Mouse (Mus musculus) embryo, embryonic 9.5 days (tissue): ENCODE data around the gene Zfp451.
A peak's percentile ranks its signal among the peaks of the same experiment; 100 is the strongest.
"Not testable (repeated sequence)": the region's sequence is repeated elsewhere in the genome, so short reads cannot be mapped to it uniquely, and the experiment has no call there.

Source experiments
- DNase-seq: peaks from one replicate; pipeline ENCODE4 v3.0.0-alpha.2; 2017; ENCODE audit errors: extremely low spot score

Zfp451 gene

DNA sequence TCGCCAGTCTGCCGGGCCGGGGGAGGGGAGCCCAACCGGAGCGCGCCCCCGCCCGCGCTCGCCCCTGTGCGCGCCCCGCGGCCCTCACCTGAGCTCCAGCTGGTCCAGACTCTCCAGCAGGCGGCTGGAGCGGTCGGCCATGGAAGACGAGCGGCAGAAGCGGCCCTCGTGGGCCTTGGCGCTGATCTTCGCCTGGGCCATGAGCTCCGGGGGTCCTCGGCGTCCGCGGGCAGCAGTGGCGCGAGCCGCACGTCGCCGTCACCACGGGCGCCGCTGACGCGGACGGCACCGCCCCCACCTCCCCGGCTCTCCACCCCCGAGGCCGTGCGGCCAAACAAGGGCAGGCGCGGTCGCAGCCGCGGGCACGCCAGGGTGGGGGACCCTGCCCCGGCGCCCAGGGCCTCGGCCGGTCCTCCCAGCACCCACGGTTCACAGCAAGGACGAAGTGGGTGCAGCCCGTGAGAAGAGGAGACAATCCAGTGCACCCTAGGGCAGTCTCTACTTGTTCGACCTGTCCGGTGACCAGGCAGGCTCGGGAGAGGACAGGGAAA is 56.8 kb downstream of the Zfp451 start, which contains the start of gene Bag2:
Bag2 (minus strand) TSS at position 305 of the 551 bp plus-strand sequence.
- DNase-seq = peak; percentile 81

DNA sequence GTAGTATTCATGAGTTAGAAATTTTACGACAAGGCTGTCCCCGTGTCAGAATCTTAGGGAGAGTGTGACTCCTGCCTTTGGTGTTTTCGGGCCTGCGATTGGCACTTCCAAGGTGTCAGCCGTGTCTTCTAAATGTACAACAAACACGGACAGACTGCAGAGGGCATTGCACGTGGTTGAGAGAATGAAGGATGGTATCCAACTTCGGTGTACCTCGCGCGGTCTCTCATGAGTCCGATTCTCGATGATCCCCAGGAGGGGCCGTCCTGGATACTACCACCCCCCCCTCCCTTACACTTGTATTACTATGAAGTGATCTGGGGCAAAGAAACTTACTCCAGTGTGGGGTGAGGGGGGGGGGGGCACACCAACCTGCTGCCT is 57.4 kb downstream of the Zfp451 start:
- DNase-seq = no peak

DNA sequence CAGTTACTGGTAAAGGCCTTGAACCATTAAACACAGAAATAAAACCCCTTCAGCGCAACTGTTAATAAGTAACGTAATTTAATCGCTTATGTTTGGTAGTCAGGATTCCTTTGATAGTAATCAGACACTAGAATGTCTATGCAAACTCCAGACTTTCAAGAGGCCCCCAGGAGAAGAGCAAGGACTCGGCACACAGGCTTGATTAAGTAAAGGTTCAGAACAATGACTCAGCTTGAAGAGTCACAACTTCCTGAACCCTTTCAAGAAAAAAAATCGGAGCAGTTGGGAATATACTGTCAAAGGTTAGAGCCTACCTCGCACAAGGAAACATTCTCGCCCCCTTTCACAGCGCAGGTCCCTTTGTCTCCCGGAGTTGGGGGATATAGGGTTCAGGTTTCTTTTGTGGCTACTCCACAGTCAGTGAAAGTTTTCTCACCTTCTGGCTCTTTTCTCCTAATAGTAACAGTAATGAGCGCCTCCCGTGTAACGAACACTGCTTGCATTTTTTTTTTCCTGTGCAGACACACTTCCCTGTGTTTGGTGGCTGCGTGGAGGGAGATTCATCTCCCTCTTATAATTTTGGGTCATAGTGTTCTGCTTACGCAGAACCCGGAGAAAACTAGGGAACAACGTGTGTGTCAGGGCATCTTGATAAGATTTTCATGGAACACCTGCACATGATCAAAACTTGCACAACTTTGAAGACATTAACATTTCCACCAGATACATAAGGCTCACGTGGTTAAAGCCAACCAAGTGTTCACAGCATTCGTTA is 58.0 kb downstream of the Zfp451 start:
- peak; percentile 23 for DNase-seq

DNA sequence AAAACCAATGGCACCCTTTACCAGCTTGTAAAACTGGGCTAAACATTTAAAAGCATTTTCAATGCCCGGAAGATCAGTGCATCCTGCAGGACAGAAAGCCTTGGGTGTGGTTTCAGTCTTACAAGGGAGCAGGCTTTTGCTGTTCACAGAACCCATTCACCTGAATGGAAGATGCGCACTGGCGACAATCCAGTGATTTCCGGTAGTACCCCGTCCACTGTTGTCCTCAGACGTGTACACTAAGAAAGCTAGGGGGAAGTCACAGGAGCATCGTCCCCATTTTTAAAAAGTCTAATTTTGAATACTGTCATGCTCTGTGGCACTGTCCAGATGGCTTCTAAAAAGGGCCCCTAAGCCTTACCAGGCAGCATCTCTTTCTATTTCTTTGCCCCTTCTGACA is 58.6 kb downstream of the Zfp451 start:
- DNase-seq = no peak

DNA sequence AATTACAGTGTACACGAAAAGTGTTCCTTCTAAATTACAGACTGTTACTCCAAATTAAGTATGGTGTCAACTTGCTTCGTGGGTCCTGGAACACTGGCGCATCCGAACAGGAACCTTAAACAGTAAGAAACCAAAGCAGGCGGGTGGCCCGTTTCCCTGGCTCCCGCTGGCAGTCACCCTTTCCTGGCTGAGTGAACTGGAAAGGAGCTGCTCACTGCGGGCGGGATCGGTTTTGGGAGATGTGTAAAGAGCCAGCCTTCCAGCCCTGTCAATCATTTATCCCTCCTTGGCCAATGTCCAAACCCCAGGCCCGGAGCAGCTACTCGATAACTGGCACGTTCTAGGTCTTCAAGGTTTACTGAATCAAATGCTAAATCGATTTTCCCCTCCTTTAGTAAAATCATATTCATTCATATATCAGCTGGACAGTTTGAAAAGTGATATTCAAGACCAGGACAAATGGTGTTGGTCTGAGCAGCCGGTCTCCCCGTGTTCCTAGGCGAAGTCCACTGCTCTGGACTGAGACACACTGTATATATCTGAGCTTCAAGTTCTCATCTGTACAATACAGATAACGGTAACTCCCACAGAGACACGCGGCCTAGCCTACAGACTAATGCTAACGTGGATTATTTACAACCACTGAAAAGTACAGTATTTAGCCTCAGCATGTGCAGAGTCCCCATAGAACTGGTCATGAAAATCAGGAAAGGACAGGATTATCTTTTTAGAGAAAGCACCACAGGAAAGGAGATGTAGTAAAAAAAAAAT is 59.2 kb downstream of the Zfp451 start:
- no peak for DNase-seq

DNA sequence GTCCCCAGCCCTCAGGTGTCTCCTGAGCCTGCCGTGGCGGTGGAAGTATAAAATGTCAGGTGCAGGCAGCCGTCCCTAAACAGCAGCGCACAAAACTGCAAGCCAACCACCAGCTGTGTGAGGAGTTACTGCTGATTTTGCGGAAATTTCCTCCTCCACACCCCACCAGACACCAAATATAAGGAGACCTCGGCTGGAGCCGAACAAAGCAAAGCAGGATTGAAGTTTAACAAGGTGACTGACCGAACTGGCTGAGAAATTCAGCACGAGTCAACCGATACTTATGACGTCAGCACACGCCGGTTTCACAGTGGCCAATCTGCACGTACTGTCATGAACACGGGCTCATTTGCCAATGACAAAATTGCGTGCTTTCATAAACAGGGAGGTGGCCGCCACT is 60.3 kb downstream of the Zfp451 start:
- DNase-seq = no peak

DNA sequence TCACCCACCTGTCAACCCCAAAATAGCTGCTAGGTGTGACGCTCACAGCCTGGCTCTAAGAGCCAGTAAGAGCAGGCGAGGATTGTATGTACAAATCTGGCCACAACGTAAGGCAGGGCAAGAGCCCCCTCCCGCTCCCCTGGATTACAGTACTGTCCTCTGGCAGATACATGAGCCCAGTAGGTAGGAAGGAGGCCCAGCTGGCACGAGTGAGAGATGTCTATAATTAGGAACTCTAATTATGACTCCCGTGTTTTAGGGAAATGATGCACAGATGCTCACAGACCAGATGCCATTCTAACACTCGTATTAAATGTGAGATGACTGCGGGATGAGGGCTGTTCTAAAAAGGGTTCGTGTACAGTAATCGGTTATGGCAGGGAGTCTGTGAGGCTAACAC is 63.1 kb downstream of the Zfp451 start:
- no peak for DNase-seq

DNA sequence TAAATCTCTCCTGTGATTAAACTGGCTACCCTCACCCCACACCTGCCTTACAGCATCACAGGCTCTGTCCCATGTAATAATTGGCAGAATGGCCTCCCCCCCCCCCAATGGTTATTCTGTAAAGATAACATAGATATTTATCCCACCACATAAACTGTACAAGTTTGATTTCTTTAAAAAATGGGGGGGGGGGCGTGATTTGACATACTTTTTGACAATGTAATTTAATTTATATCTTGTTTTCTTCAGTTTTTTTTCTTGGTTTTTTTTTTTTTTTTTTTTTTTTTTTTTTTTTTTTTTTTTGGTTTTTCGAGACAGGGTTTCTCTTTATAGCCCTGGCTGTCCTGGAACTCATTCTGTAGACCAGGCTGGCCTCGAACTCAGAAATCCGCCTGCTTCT is 64.7 kb downstream of the Zfp451 start:
- not testable (repeated sequence) for DNase-seq

DNA sequence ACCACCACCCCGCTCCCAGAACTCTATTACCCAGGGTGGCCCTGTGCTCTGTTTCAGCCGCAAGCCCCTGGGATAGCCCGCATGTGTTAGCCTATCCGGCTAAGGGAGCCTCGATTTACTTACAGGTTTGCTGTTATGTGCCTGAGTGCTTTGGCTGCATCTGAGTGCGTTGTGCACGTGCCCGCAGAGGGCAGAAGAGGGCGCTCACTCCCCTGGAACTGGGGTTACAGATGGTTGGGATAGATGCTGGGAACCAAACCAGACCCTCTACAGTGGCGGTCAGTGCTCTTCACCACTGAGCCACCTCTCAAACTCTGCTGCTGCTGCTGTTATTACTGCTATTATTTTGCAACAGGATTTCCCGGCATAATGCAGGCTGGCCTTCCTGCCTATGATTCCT is 65.3 kb downstream of the Zfp451 start:
- DNase-seq = no peak

DNA sequence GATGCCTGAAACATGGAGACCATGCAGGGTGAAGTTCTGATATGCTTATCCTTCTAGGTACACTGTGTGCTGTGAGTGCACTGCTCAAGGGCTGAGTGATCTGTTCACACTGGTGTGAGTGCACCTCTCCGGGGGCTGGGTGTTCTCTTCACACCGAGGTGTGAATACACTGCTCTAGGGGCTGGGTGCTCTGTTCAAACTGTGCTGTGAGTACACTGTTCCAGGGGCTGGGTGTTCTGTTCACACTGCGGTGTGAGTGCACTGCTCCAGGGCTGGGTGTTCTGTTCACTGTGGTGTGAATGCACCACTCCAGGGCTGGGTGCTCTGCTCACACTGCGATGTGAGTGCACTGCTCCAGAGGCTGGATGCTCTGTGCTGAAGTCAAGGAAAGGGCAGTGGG is 68.5 kb downstream of the Zfp451 start:
- no peak for DNase-seq

DNA sequence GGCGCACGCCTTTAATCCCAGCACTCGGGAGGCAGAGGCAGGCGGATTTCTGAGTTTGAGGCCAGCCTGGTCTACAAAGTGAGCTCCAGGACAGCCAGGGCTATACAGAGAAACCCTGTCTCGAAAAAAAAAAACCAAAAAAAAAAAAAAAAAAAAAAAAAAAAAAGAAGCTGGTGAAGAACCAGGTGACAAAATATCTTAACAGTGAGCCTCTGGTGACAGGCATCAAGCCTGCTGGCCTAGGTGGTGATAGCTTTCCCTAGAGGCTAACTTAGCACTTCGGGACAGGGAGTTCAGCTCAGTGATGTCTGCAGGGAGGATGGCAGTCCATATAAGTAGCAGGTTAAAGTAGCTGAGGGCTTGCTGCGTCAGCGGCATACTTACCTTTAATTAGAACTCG is 69.6 kb downstream of the Zfp451 start:
- DNase-seq = not testable (repeated sequence)

DNA sequence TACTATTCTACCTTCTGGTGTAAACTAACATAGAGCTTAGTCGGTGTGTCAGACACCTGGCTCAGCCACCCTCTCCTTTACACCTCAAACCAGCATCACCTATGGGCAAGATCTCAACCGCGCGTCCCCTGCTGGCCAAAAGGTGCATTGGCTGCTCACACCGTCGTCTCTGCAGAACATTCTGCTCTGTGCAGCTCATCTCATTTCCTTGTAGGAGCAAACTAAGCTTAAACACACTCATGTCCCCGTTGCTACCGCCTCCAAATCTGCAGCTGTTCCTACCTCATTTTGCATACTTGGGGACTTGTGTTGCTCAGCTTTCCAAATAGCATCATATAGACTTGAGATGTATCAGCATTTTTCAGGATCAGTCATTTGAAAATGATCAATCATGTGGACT is 71.5 kb downstream of the Zfp451 start:
- peak; percentile 44 for DNase-seq

DNA sequence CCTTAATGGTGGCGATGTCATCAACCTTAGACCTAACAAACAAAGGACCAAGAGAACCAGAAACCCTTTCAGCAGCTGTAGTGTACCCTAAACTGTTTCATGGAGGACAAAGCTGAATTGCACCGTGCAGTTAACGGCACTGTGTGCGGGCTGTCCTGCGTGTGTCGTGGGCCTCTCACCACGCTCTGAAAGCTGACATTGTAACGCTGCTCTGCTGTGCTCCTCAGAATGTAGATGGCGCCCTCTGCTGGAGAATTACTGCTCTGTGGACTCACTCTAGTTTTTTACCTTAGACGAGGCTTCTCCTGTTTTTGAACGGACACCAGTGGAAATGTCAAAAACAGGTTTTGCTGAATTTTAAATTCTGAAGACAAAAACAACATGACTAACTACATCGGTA is 75.1 kb downstream of the Zfp451 start:
- peak; percentile 64 for DNase-seq

DNA sequence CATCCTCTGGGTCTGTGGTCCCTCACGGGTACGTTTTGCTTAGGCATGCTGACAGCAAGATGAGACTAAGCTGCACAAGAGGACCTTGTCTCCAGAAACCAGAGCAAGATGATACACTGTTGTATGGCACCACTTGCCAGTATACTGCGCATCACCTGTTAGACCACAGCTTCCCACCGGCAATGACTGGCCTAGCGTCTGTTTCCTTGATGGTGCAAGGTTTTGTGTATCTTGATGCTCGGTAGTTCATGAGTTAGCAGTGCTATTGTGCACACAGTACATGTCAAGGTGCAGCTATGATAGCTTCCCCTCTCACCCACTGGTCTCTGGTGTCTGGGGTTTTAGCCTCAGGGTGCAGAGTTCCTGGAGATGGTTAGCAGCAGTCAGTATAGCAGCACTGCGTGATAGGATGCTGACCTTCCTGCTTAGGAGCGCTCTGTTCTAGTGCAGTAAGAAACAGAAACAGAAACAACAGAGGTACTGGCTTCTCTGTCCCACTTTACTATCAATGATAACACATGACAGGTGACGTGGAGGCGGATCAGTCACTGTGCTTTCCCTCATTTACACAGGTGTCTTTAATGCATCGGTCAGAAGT is 75.6 kb downstream of the Zfp451 start:
- DNase-seq = no peak

DNA sequence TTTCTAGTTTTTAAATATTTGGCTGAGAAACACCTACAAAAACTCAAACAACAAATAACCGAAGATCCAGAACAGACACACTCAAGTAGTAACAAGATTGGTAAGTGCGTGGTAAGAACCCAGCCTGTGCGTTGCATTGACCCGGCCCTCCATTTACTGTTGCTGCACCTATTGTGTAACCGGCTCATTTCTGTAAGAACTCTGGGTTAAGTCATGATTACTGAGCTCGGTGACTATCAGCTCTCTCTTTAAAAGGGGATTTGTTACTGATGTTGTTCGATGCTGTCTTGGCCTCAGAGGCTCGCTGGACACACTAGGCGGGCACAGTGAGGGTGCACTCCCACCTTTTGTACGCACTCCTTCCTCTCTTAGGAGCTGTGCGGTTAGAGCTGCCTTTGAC is 76.1 kb downstream of the Zfp451 start:
- DNase-seq = no peak

DNA sequence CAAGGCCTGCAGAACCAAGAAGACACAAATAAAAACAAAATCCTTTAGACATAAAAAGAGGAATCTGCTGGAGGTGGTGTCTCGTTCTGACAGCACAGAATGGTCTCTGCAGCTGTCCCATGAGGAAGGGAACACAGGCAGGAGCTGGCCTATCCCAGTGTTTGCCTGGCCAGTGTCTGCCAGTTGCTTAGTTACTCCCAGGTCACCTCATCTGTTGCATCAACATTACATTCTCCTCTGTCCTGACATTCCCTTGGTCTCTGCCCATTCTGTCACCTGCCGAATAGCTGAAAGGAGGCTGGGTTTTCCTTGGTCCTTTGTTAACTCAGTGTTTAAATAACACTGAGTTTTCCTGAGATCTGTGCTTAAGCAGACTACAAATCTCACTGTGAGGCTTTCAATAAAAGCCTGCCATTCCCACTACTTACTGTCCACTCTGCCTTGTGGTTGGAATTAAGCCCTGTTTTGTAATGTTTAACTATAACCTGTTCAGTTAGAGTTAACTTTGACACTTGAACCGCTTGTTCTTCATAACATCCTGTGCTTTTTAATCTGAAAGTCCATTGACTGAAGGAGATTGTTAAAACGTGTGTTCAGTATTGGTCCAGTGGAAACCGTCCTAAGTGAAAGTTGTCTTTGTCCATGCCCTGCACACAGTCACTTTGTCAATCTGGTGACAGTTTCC is 80.3 kb downstream of the Zfp451 start:
- DNase-seq = no peak

DNA sequence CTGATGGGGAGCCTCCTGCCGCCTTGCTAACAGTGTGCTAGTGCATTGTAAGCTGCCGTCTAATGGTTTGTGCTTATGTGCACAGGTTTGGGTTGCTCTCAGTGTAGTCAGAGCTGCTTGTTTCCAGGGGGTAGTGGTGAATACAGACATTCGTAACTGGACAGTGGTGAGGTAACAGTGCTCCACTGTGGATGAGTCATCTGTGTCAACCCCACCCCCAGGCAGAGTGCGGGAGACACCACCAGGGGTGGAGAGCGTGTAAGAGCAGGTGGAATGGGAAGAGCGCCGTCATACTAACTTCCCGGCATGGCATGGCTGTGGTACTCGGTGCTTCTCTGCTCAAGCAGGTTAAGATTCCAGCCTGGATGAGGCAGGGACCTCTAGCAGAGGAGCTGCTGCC is 81.4 kb downstream of the Zfp451 start:
- DNase-seq = no peak

DNA sequence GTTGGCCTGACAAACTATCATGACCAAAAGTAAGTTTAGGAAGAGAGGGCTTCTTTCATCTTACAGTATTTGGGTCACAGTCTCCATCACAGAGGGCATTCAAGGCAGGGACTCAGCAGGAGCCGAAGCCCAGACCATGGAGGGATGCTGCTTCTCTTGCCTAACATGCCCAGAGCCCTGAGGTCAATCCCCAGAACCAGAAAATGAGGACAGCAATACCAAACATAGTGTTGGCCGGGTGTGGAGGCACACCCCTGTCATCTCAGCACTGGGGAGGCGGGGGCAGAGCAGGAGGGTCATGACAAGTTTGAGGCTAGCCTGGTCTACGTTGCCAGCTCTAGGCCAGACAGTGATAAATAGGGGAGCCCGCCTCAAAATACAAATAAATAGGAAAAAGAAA is 89.3 kb downstream of the Zfp451 start:
- DNase-seq = no peak

DNA sequence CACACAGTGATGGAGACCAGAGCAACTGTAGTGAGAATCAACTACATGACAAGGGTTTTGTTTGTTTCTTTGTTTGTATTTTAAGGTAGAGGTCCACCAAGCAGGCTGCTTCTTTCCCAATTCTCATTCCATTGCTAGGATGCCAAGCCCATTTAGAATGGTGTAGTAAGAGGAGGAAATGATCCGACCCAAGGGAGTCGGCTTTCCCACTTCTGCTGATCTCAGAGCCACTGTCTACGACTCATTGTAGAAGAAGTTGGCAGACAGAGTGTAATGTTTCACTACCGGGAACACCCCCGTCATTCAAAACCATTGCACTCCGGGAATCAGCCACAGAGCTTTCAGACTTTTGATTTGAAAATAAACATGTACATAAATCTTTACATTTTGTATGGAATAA is 89.9 kb downstream of the Zfp451 start:
- no peak for DNase-seq

DNA sequence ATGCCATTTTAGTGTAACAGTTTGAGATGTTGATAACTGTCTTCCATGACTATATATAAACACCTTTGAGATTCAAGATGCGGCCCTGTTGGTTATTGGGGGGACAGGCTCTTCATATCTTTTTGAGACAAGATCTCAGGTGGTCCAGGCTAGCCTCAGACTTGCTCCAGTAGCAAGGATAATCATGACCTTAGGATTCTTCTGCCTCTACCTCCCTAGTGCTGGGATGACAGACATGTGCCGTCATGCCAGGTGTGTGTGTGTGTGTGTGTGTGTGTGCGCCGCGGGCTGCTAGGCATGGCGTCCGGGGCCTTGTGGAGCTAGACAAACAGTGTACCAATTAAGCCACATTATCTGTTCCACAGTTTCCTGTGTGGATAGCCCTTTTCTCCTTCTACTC is 93.4 kb downstream of the Zfp451 start:
- DNase-seq = no peak

DNA sequence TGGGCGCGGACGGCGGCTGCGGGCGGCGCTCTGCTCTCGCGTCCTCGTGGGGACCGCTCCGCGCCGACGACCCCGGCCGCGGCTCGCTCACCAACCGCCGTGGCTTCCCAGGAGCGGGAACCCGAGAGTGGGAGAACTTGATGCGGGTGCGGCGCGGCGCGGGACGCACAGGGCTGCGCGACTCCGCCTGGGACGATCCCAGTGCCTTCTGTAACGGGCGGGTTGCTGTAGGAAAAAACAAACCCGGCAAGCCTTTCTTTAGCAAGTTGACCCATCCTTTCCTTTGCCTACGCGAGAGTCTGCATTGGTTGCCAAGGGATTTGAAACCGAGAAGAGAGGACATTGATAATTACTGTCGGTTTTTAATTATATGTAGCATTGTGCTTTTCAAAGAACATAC is 94.2 kb downstream of the Zfp451 start:
- DNase-seq = no peak

DNA sequence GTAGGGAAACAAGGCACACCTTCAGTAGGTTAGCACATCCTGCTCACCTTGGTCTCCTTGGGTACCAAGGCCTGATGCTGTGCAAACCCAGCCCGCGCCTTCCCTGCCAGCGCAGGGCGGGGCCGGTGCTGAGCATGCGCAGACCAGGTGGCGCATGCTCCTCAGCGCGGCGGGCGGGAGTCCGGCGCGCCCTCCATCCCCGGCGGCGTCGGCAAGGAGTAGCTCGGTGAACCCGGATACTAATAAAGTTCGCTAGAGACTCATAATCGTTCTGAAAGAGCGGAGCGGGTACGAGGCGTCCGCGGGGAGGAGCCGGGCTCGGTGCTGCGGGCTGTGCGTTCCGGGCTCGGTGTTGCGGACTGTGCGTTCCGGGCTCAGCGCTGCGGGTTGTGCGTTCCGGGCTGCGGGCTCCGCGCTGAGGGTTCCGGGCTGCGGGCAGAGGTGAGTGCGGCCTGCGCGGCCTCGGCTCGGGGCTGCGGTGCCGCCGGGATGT is 94.6 kb downstream of the Zfp451 start, which contains the start of gene Rab23:
Rab23 (plus strand) TSS at position 155 of the 493 bp plus-strand sequence.
- DNase-seq = peak; percentile 83
